Mouse (Mus musculus) forebrain, postnatal 0 days (tissue): ENCODE measurements around the gene Wwox. TPM values are rescaled to one million over a fixed set of nuclear protein-coding genes. Genes with fewer than 3 reads are reported as not detected.
A peak's percentile ranks its signal among the peaks of the same experiment; 100 is the strongest.

ENCODE experiments used
- ATAC-seq: fragments of 200-750 bp; cut with Nextera tagmentation; 2 replicates; pipeline ENCODE4 v1.8.0; 2017; ENCODE audit warnings: mild to moderate bottlenecking, moderate library complexity
- DNase-seq: peaks from one replicate; pipeline ENCODE4 v3.0.0-alpha.2; 2015
- H3K27ac ChIP-seq: fragments of 300-500 bp; sonication (generic); 2 replicates; pipeline ENCODE4 v1.5.1; 2014; ENCODE audit warnings: low read depth, mild to moderate bottlenecking, antibody characterized with exemption, low read length, moderate library complexity, mixed read lengths
- H3K27me3 ChIP-seq: fragments of 300-500 bp; sonication (generic); 2 replicates; pipeline ENCODE4 v1.6.1; 2014; ENCODE audit warnings: mild to moderate bottlenecking, low read length, mixed read lengths; ENCODE audit not compliant: insufficient read depth
- H3K36me3 ChIP-seq: fragments of 300-500 bp; sonication (generic); 2 replicates; pipeline ENCODE4 v1.6.1; 2014; ENCODE audit warnings: mild to moderate bottlenecking, moderate library complexity; ENCODE audit not compliant: insufficient read depth
- H3K4me1 ChIP-seq: fragments of 300-500 bp; sonication (generic); 2 replicates; pipeline ENCODE4 v1.6.1; 2014; ENCODE audit warnings: antibody characterized with exemption; ENCODE audit not compliant: insufficient read depth
- H3K4me2 ChIP-seq: fragments of 300-500 bp; sonication (generic); 2 replicates; pipeline ENCODE4 v1.6.1; 2014; ENCODE audit warnings: low read depth, mild to moderate bottlenecking, moderate library complexity
- H3K4me3 ChIP-seq: fragments of 300-500 bp; sonication (generic); 2 replicates; pipeline ENCODE4 v1.5.1; 2014; ENCODE audit warnings: low read depth, low read length, mixed read lengths
- H3K9ac ChIP-seq: fragments of 300-500 bp; sonication (generic); 2 replicates; pipeline ENCODE4 v1.6.1; 2014; ENCODE audit warnings: mild to moderate bottlenecking
- H3K9me3 ChIP-seq: fragments of 300-500 bp; sonication (generic); 2 replicates; pipeline ENCODE4 v1.6.1; 2016; ENCODE audit warnings: low read length
- CTCF ChIP-seq: sonication (generic); IDR thresholded peaks from 2 replicates; pipeline ENCODE4 v1.5.1; 2016; ENCODE audit warnings: antibody characterized with exemption, control low read depth, low read depth
- WGBS: fragments of 180-500 bp; shearing (Covaris S2); extraction: QIAGEN DNeasy Blood & Tissue Kit; methylation state at CpG from one replicate; pipeline ENCODE4 v1.1.7; 2014; 5-methylcytosine and 5-hydroxymethylcytosine counted together
- polyA plus RNA-seq: library from polyadenylated mRNA; unstranded; fragments of >200 nt; fragmentation: Nextera tagmentation; extraction: Ambion mirVana; gene quantifications from 2 replicates; pipeline ENCODE4 v1.2.1, GENCODE M21; 2015
- total RNA-seq: library from RNA; depleted of rRNA; stranded (reverse); fragments of >200 nt; gene quantifications from 2 replicates; pipeline ENCODE4 v1.2.3, GENCODE M21; 2014

The Wwox gene
- total and polyA plus RNA-seq, 2 experiments from 2014 or later: 13.2 to 17.3 TPM

- Histone ChIP-seq H3K27ac (no peak overlapping the region), H3K9ac (no peak overlapping the region), H3K4me3 (no peak overlapping the region), H3K9me3 (no peaks in the 10 kb centered on the region), H3K27me3 (no peaks in the 10 kb centered on the region), H3K4me2 (no peak overlapping the region), H3K36me3 (no peaks in the 10 kb centered on the region), H3K4me1 (no peaks in the 10 kb centered on the region)
- 82% methylated on average over 8 of the region's 8 CpGs for WGBS
- no peak for DNase-seq
- no peak for ATAC-seq
- TF ChIP-seq CTCF: no peak
Observed at GRCm38 (mm10) chr8:114573747-114574093, 134.3 kb downstream of the Wwox start.

GRCm38 (mm10) chr8:114579292-114579691 lies 139.8 kb downstream of the Wwox start:
- no peak overlapping the region for H3K4me2 ChIP-seq
- no peaks in the 10 kb centered on the region for H3K4me1 ChIP-seq
- no peak overlapping the region for H3K9ac ChIP-seq
- no peak overlapping the region for H3K4me3 ChIP-seq
- no peak for TF ChIP-seq CTCF
- no peaks in the 10 kb centered on the region for H3K9me3 ChIP-seq
- no peaks in the 10 kb centered on the region for H3K36me3 ChIP-seq
- no peak overlapping the region for H3K27ac ChIP-seq
- no peaks in the 10 kb centered on the region for H3K27me3 ChIP-seq
- WGBS: 86% methylated on average over 10 of the region's 10 CpGs
- DNase-seq: no peak
- ATAC-seq: no peak

GRCm38 (mm10) chr8:114580684-114581083 lies 141.2 kb downstream of the Wwox start:
- H3K4me3 ChIP-seq: no peak overlapping the region
- H3K9me3 ChIP-seq: no peaks in the 10 kb centered on the region
- 52% methylated on average over 1 of the region's 1 CpGs for WGBS
- DNase-seq (no peak), ATAC-seq (no peak)
- no peaks in the 10 kb centered on the region for H3K36me3 ChIP-seq
- H3K9ac ChIP-seq: no peak overlapping the region
- no peaks in the 10 kb centered on the region for H3K27me3 ChIP-seq
- TF ChIP-seq CTCF: no peak
- H3K4me2 ChIP-seq: no peak overlapping the region
- H3K4me1 ChIP-seq: no peaks in the 10 kb centered on the region
- no peak overlapping the region for H3K27ac ChIP-seq

GRCm38 (mm10) chr8:114590336-114590867 lies 150.9 kb downstream of the Wwox start:
- no peaks in the 10 kb centered on the region for H3K9me3 ChIP-seq
- 39% methylated on average over 12 of the region's 12 CpGs for WGBS
- no peak overlapping the region for H3K4me2 ChIP-seq
- H3K4me1 ChIP-seq: peaks cover 8% of the 10 kb centered on the region; the same call in 1 of the 2 replicates
- DNase-seq: no peak
- no peak overlapping the region for H3K4me3 ChIP-seq
- no peak for TF ChIP-seq CTCF
- no peak for ATAC-seq
- no peaks in the 10 kb centered on the region for H3K36me3 ChIP-seq
- H3K27me3 ChIP-seq: peaks cover 15% of the 10 kb centered on the region; the same call in 1 of the 2 replicates
- no peak overlapping the region for H3K27ac ChIP-seq
- H3K9ac ChIP-seq: no peak overlapping the region

GRCm38 (mm10) chr8:114591296-114592280 lies 152.1 kb downstream of the Wwox start:
- ATAC-seq (peak; percentile 91), DNase-seq (peak; percentile 84)
- Histone ChIP-seq H3K9ac (no peak overlapping the region), H3K27me3 (peaks cover 16% of the 10 kb centered on the region; the same call in 1 of the 2 replicates), H3K27ac (no peak overlapping the region), H3K4me1 (peaks cover 8% of the 10 kb centered on the region; the same call in 1 of the 2 replicates), H3K36me3 (no peaks in the 10 kb centered on the region), H3K9me3 (peaks cover 5% of the 10 kb centered on the region; the same call in 1 of the 2 replicates), H3K4me2 (peak overlapping the region; percentile 18; the same call in 1 of the 2 replicates), H3K4me3 (no peak overlapping the region)
- TF ChIP-seq CTCF: no peak; the same call in 1 of the 2 replicates
- WGBS: 16% methylated on average over 26 of the region's 26 CpGs

- peaks cover 5% of the 10 kb centered on the region; the same call in 1 of the 2 replicates for H3K9me3 ChIP-seq
- no peak overlapping the region for H3K4me3 ChIP-seq
- peaks cover 8% of the 10 kb centered on the region; the same call in 1 of the 2 replicates for H3K4me1 ChIP-seq
- 22% methylated on average over 19 of the region's 19 CpGs for WGBS
- peaks cover 22% of the 10 kb centered on the region; the same call in 1 of the 2 replicates for H3K27me3 ChIP-seq
- H3K9ac ChIP-seq: no peak overlapping the region
- 0 out of 2 replicates have a peak overlapping the region, but pooled peaks have one; percentile 0 for H3K4me2 ChIP-seq
- no peak for ATAC-seq
- DNase-seq: peak; percentile 20
- no peak for TF ChIP-seq CTCF
- no peak overlapping the region for H3K27ac ChIP-seq
- H3K36me3 ChIP-seq: no peaks in the 10 kb centered on the region
Observed at GRCm38 (mm10) chr8:114593424-114594157, 154.1 kb downstream of the Wwox start.
